Mouse (Mus musculus) midbrain, embryonic 16.5 days (tissue): ENCODE results near the gene Tmem219. TPM values are rescaled to one million over a fixed set of nuclear protein-coding genes. Genes with fewer than 3 reads are reported as not detected.

Source experiments
- ATAC-seq: fragments of 200-750 bp; cut with Nextera tagmentation; 2 replicates; pipeline ENCODE4 v1.8.0; 2017; ENCODE audit warnings: moderate TSS enrichment
- H3K27ac ChIP-seq: fragments of 300-500 bp; sonication (generic); 2 replicates; pipeline ENCODE4 v1.5.1; 2014; ENCODE audit warnings: mild to moderate bottlenecking, low read length, mixed read lengths
- H3K27me3 ChIP-seq: fragments of 300-500 bp; sonication (generic); 2 replicates; pipeline ENCODE4 v1.6.1; 2014; ENCODE audit warnings: low read depth, low read length, mixed read lengths; ENCODE audit not compliant: control insufficient read depth, insufficient read depth
- H3K36me3 ChIP-seq: fragments of 300-500 bp; sonication (generic); 2 replicates; pipeline ENCODE4 v1.6.1; 2014; ENCODE audit warnings: mild to moderate bottlenecking, low read length, moderate library complexity, mixed read lengths; ENCODE audit not compliant: control insufficient read depth, insufficient read depth
- H3K4me1 ChIP-seq: fragments of 300-500 bp; sonication (generic); 2 replicates; pipeline ENCODE4 v1.6.1; 2014; ENCODE audit warnings: mild to moderate bottlenecking, low read length, mixed read lengths; ENCODE audit not compliant: control insufficient read depth, insufficient read depth
- H3K4me2 ChIP-seq: fragments of 300-500 bp; sonication (generic); 2 replicates; pipeline ENCODE4 v1.6.1; 2014; ENCODE audit warnings: mild to moderate bottlenecking, low read length, mixed read lengths
- H3K4me3 ChIP-seq: fragments of 300-500 bp; sonication (generic); 2 replicates; pipeline ENCODE4 v1.5.1; 2014; ENCODE audit warnings: low read depth, mild to moderate bottlenecking, low read length, moderate library complexity, mixed read lengths
- H3K9ac ChIP-seq: fragments of 300-500 bp; sonication (generic); 2 replicates; pipeline ENCODE4 v1.6.1; 2014; ENCODE audit warnings: low read depth, low read length, mixed read lengths
- H3K9me3 ChIP-seq: fragments of 300-500 bp; sonication (generic); replicated peaks from 2 replicates; pipeline ENCODE4 v1.6.1; 2014; ENCODE audit warnings: mild to moderate bottlenecking, low read length, mixed read lengths; ENCODE audit not compliant: control insufficient read depth, poor library complexity, severe bottlenecking
- WGBS: fragments of 180-500 bp; shearing (Covaris S2); extraction: QIAGEN DNeasy Blood & Tissue Kit; methylation state at CpG from one replicate; pipeline ENCODE4 v1.1.7; 2014; 5-methylcytosine and 5-hydroxymethylcytosine counted together
- polyA plus RNA-seq: library from polyadenylated mRNA; unstranded; fragments of >200 nt; fragmentation: Nextera tagmentation; extraction: Ambion mirVana; gene quantifications from 2 replicates; pipeline ENCODE4 v1.2.1, GENCODE M21; 2015

Gene Tmem219
- polyA plus RNA-seq, 1 experiment from 2014 or later: 34.0 TPM

GRCm38 (mm10) chr7:126951741-126952140 lies 29.0 kb upstream of the Tmem219 start:
- H3K27ac ChIP-seq: no peak overlapping the region
- H3K4me3 ChIP-seq: peak overlapping the region; percentile 56
- H3K9me3 ChIP-seq: no peaks in the 10 kb centered on the region
- H3K27me3 ChIP-seq: no peaks in the 10 kb centered on the region
- H3K36me3 ChIP-seq: peaks cover 3% of the 10 kb centered on the region; the same call in 1 of the 2 replicates
- ATAC-seq: no peak
- peak overlapping the region; percentile 71 for H3K9ac ChIP-seq
- H3K4me2 ChIP-seq: peak overlapping the region; percentile 78
- 26% methylated on average over 4 of the region's 4 CpGs for WGBS
- peaks cover 43% of the 10 kb centered on the region for H3K4me1 ChIP-seq

GRCm38 (mm10) chr7:126950647-126951615 lies 28.2 kb upstream of the Tmem219 start:
- peak overlapping the region; percentile 93 for H3K27ac ChIP-seq
- H3K9me3 ChIP-seq: no peaks in the 10 kb centered on the region
- peak overlapping the region; percentile 78 for H3K4me2 ChIP-seq
- H3K9ac ChIP-seq: peak overlapping the region; percentile 71
- H3K4me1 ChIP-seq: peaks cover 43% of the 10 kb centered on the region
- peak; percentile 5 for ATAC-seq
- WGBS: 4% methylated on average over 26 of the region's 26 CpGs
- H3K36me3 ChIP-seq: peaks cover 3% of the 10 kb centered on the region; the same call in 1 of the 2 replicates
- peak overlapping the region; percentile 56 for H3K4me3 ChIP-seq
- no peaks in the 10 kb centered on the region for H3K27me3 ChIP-seq

- H3K4me1 ChIP-seq: peaks cover 43% of the 10 kb centered on the region
- under 1% methylated on average over 42 of the region's 42 CpGs for WGBS
Measured at GRCm38 (mm10) chr7:126949793-126950646, 27.3 kb upstream of the Tmem219 start, which contains the start of gene Sez6l2. TSS of gene Sez6l2 (plus strand) at chr7:126950563.

GRCm38 (mm10) chr7:126949403-126949792 lies 26.7 kb upstream of the Tmem219 start, which contains the start of gene Asphd1:
TSS of gene Asphd1 (minus strand) at chr7:126949582.
- ATAC-seq: peak; percentile 74
- Histone ChIP-seq H3K27ac (peak within 1 kb of the TSS; percentile 93), H3K4me1 (peaks cover 43% of the 10 kb centered on the region), H3K9ac (peak within 1 kb of the TSS; percentile 71), H3K4me3 (peak within 1 kb of the TSS; percentile 56), H3K36me3 (peaks cover 10% of the 10 kb centered on the region), H3K9me3 (no peaks in the 10 kb centered on the region), H3K4me2 (peak within 1 kb of the TSS; percentile 78), H3K27me3 (no peaks in the 10 kb centered on the region)
- under 1% methylated on average over 21 of the region's 21 CpGs for WGBS

More at GRCm38 (mm10) chr7:126949793-126950646, 27.3 kb upstream of the Tmem219 start, which contains the start of gene Sez6l2:
- peak; percentile 93 for ATAC-seq
- Histone ChIP-seq H3K27me3 (no peaks in the 10 kb centered on the region), H3K9me3 (no peaks in the 10 kb centered on the region), H3K36me3 (peaks cover 8% of the 10 kb centered on the region), H3K4me3 (peak within 1 kb of the TSS; percentile 56), H3K27ac (peak within 1 kb of the TSS; percentile 93), H3K4me2 (peak within 1 kb of the TSS; percentile 78), H3K9ac (peak within 1 kb of the TSS; percentile 71)

GRCm38 (mm10) chr7:126948626-126949025 lies 25.9 kb upstream of the Tmem219 start:
- peaks cover 10% of the 10 kb centered on the region for H3K36me3 ChIP-seq
- H3K27me3 ChIP-seq: no peaks in the 10 kb centered on the region
- WGBS: 69% methylated on average over 10 of the region's 10 CpGs
- peaks cover 43% of the 10 kb centered on the region for H3K4me1 ChIP-seq
- H3K27ac ChIP-seq: peak overlapping the region; percentile 93
- ATAC-seq: no peak
- H3K4me3 ChIP-seq: peak overlapping the region; percentile 56
- no peaks in the 10 kb centered on the region for H3K9me3 ChIP-seq
- H3K4me2 ChIP-seq: peak overlapping the region; percentile 78
- H3K9ac ChIP-seq: peak overlapping the region; percentile 71

GRCm38 (mm10) chr7:126946530-126946929 lies 23.8 kb upstream of the Tmem219 start:
- Histone ChIP-seq H3K27ac (no peak overlapping the region), H3K9ac (no peak overlapping the region), H3K9me3 (no peaks in the 10 kb centered on the region), H3K4me1 (peaks cover 23% of the 10 kb centered on the region), H3K4me2 (no peak overlapping the region), H3K36me3 (peaks cover 19% of the 10 kb centered on the region), H3K4me3 (no peak overlapping the region), H3K27me3 (no peaks in the 10 kb centered on the region)
- no peak for ATAC-seq
- 41% methylated on average over 3 of the region's 3 CpGs for WGBS

GRCm38 (mm10) chr7:126941801-126942200 lies 19.1 kb upstream of the Tmem219 start:
- Histone ChIP-seq H3K9ac (no peak overlapping the region), H3K27me3 (no peaks in the 10 kb centered on the region), H3K27ac (no peak overlapping the region), H3K36me3 (peaks cover 29% of the 10 kb centered on the region), H3K4me3 (no peak overlapping the region), H3K4me1 (no peaks in the 10 kb centered on the region; the same call in 1 of the 2 replicates), H3K9me3 (no peaks in the 10 kb centered on the region), H3K4me2 (no peak overlapping the region)
- no peak for ATAC-seq
- 50% methylated on average over 5 of the region's 5 CpGs for WGBS

- 54% methylated on average over 6 of the region's 6 CpGs for WGBS
- Histone ChIP-seq H3K36me3 (peaks cover 34% of the 10 kb centered on the region), H3K9ac (no peak overlapping the region), H3K4me1 (no peaks in the 10 kb centered on the region), H3K27me3 (no peaks in the 10 kb centered on the region), H3K27ac (no peak overlapping the region), H3K9me3 (no peaks in the 10 kb centered on the region), H3K4me2 (no peak overlapping the region), H3K4me3 (no peak overlapping the region)
- no peak for ATAC-seq
Measured at GRCm38 (mm10) chr7:126941171-126941570, 18.5 kb upstream of the Tmem219 start.
